Mouse (Mus musculus) fat pad, adult 2 months (tissue): ENCODE measurements around the gene Ebf1.

Source experiments
- DNase-seq: peaks from one replicate; pipeline ENCODE4 v3.0.0-alpha.2; 2011; ENCODE audit warnings: low read depth, low spot score; ENCODE audit errors: extremely low read depth

Ebf1 gene

GRCm38 (mm10) chr11:44776556-44776955 lies 159.4 kb downstream of the Ebf1 start:
- no peak for DNase-seq

- no peak for DNase-seq
Measured at GRCm38 (mm10) chr11:44777331-44778310, 160.5 kb downstream of the Ebf1 start.

DNA sequence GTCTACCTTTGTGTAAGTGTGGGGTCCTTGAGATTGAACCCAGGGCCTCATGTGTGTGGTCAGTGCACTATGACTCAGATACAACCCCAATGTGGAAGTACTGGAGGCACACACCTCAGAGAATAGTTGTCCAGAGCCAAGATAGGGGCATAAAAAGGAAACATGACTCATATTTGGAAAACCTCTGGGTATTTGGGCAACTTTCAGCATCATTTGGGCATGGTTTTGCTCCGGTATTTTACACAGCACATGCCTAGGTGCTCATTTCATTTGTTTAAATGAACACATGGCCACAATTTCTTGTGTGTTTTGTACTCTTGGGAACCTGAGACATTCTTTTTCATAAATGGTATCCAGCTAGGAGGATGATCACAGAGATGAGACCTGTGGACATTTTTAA lies 161.9 kb downstream of the Ebf1 start:
- no peak for DNase-seq

DNA sequence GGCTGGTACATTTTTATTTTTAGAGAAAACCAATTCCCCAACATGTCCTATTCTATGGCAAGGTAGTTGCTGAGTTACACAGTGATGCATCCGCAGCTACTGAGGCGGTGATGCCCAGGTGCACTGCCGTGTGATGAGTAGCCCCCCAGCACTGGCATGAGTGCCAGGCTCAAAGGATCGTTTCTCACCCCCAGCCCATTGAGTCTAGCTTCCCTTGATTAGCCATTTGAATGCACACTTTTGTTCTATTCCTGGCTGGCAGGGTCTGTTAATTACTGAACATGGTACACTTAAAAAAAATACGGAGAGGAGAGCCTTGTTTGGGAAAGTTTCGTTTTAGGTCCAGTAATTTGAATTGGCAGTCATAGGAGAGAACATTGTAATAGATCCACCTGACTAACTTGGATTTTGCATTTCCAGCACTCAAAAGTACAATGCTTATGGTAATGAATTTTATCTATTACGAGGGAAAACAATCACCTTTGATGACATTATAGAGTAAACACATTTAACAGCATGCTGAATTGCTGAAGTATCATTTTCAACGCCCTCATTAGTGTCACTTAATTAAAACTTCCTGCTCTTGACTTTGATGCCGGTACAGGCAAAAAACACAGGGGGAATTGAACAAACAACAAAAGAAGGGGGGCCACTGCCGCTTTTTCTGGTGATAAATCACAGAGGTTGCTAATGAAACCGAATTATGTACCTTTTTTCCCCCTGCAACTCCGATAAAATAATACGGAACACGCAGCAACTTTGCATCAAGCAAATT lies 167.3 kb downstream of the Ebf1 start:
- no peak for DNase-seq

- no peak for DNase-seq
Measured at GRCm38 (mm10) chr11:44785063-44785462, 167.9 kb downstream of the Ebf1 start.

DNA sequence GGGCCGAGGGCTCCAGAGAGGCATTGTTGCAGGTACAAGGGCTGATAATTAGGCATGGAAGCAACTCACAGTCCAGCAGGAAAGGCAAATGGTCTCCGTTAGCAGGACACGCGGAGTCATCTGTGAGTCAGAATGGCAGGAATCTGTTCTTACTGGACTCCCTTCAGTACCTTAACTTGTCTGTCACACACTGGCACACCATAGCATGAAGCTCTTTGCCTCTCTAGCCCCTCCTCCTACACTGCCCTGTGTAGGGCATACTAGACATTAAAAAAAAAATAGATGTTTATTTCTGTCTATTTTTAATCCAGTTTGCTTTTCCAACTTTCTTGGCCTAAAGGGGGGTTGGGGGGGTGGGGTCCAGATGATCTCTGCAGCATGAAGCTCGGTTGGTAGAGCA lies 168.4 kb downstream of the Ebf1 start:
- DNase-seq = no peak

GRCm38 (mm10) chr11:44788003-44788402 lies 170.9 kb downstream of the Ebf1 start:
- no peak for DNase-seq

- DNase-seq = no peak
Measured at GRCm38 (mm10) chr11:44792816-44793215, 175.7 kb downstream of the Ebf1 start.

GRCm38 (mm10) chr11:44794883-44795282 lies 177.8 kb downstream of the Ebf1 start:
- no peak for DNase-seq

GRCm38 (mm10) chr11:44795767-44796166 lies 178.7 kb downstream of the Ebf1 start:
- no peak for DNase-seq

- DNase-seq = no peak
Measured at GRCm38 (mm10) chr11:44798270-44798669, 181.2 kb downstream of the Ebf1 start.

- no peak for DNase-seq
Measured at GRCm38 (mm10) chr11:44804046-44804445, 186.9 kb downstream of the Ebf1 start.

GRCm38 (mm10) chr11:44806589-44806988 lies 189.5 kb downstream of the Ebf1 start:
- DNase-seq = no peak

DNA sequence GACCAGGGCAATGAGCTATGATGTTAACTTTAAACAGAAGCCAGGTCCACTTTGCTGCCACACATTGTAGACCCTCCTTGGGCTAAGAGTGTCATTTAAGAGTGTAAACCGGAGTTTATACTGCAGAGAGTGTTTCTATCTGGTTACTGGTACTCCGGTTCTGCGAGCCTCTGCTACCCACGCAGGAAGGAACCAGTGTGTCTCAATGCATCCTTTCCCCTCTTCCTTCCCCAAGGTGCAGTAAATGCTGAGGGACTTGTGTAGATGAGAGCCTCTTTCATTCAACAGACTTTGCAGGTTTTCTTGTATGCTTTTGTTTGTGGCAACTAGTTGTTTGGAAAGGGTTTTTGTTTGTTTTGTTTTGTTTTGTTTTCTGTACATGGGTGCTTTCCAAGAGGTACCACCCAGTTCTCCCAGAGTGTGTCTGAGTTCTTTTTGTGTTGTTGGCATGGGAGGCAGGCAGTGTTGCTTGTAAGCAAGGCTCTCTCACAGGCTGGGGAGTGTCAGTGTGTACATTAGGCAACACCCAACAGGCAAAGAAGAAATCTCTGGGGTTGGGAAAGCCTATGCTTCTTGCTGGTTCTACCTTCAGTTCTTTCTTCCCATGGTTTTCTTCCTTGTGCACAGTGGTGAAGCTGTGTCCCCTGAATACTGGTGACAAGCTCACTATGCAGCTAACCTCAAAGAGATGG lies 191.9 kb downstream of the Ebf1 start:
- no peak for DNase-seq

- no peak for DNase-seq
Measured at GRCm38 (mm10) chr11:44811007-44811406, 193.9 kb downstream of the Ebf1 start.

- DNase-seq = no peak
Measured at GRCm38 (mm10) chr11:44812193-44812746, 195.2 kb downstream of the Ebf1 start.

- no peak for DNase-seq
Measured at GRCm38 (mm10) chr11:44813534-44813933, 196.4 kb downstream of the Ebf1 start.

DNA sequence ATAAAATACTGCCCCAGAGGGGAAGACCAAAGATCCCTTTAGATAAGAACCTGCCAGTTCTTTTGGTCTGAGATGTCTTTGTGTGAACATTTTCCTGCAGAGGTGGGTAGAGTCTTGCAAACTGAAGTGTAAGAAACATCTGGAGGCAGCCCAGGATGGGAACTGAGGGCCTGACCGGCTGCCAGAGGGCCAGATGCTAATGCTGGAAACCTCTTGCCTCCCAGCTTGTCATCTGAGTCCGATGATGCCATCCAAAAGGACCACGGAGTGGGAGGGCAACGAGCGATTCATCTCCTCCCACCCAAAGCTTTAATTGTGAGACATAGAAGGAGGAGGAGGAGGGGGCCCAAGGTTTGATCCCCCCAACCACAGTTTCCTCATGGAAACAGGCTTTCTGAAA lies 197.7 kb downstream of the Ebf1 start:
- no peak for DNase-seq

DNA sequence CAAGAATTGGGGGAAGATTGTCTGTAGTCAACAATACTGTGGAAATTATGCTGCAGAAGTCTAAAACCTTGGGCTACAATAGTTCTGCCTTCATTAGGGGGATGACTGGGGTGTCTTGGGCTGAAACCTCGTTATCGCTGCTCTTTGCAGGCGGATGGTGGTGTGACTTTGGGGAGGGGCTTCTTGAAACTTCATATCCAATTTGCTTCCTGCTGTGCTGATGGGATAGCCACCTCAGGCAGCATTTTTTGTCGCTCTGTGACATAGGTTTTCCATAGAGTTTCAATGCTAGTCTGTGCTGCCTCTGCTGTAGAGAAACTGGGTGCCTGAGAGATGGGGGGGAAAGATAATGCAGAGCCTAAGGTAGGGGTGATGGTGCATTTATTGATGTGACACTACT lies 198.9 kb downstream of the Ebf1 start:
- DNase-seq = no peak

- DNase-seq = no peak
Measured at GRCm38 (mm10) chr11:44822312-44822711, 205.2 kb downstream of the Ebf1 start.
